Mouse (Mus musculus) hindbrain, postnatal 0 days (tissue): ENCODE measurements at regions not wholly inside any gene's neighbourhood (a gene's known extent, or its start where the extent isn't known, plus 50 kb on each side); places are given as distances from the start of the nearest gene placed in this dataset.

Source experiments
- ATAC-seq: fragments of 200-750 bp; cut with Nextera tagmentation; 2 replicates; pipeline ENCODE4 v1.8.0; 2017; ENCODE audit warnings: mild to moderate bottlenecking, moderate TSS enrichment, moderate library complexity
- DNase-seq: peaks from one replicate; pipeline ENCODE4 v3.0.0-alpha.2; 2015; ENCODE audit warnings: low spot score
- H3K27ac ChIP-seq: fragments of 300-500 bp; sonication (generic); 2 replicates; pipeline ENCODE4 v1.5.1; 2014; ENCODE audit warnings: mild to moderate bottlenecking
- H3K27me3 ChIP-seq: fragments of 300-500 bp; sonication (generic); 2 replicates; pipeline ENCODE4 v1.6.1; 2014; ENCODE audit warnings: low read length, mixed read lengths; ENCODE audit not compliant: insufficient read depth
- H3K36me3 ChIP-seq: fragments of 300-500 bp; sonication (generic); 2 replicates; pipeline ENCODE4 v1.6.1; 2014; ENCODE audit warnings: low read length, mixed read lengths; ENCODE audit not compliant: insufficient read depth
- H3K4me1 ChIP-seq: fragments of 300-500 bp; sonication (generic); 2 replicates; pipeline ENCODE4 v1.6.1; 2014; ENCODE audit warnings: antibody characterized with exemption, low read length, mixed read lengths; ENCODE audit not compliant: insufficient read depth
- H3K4me2 ChIP-seq: fragments of 300-500 bp; sonication (generic); 2 replicates; pipeline ENCODE4 v1.6.1; 2014; ENCODE audit warnings: low read depth, mild to moderate bottlenecking, low read length, moderate library complexity, mixed read lengths
- H3K4me3 ChIP-seq: fragments of 300-500 bp; sonication (generic); 2 replicates; pipeline ENCODE4 v1.5.1; 2014; ENCODE audit warnings: low read length
- H3K9ac ChIP-seq: fragments of 300-500 bp; sonication (generic); replicated peaks from 2 replicates; pipeline ENCODE4 v1.6.1; 2014; ENCODE audit warnings: mild to moderate bottlenecking, low read length, moderate library complexity, mixed read lengths
- H3K9me3 ChIP-seq: fragments of 300-500 bp; sonication (generic); 2 replicates; pipeline ENCODE4 v1.6.1; 2016; ENCODE audit warnings: low read length, mixed read lengths
- CTCF ChIP-seq: IDR thresholded peaks from 2 replicates; pipeline ENCODE4 v1.5.1; 2016; ENCODE audit warnings: antibody characterized with exemption, control low read depth, low read depth
- WGBS: fragments of 180-500 bp; shearing (Covaris S2); extraction: QIAGEN DNeasy Blood & Tissue Kit; methylation state at CpG from one replicate; pipeline ENCODE4 v1.1.7; 2014; 5-methylcytosine and 5-hydroxymethylcytosine counted together

- Histone ChIP-seq H3K4me1 (no peaks in the 10 kb centered on the region), H3K36me3 (no peaks in the 10 kb centered on the region), H3K4me2 (no peak overlapping the region), H3K9me3 (no peaks in the 10 kb centered on the region), H3K4me3 (no peak overlapping the region), H3K27ac (no peak overlapping the region), H3K27me3 (no peaks in the 10 kb centered on the region), H3K9ac (no peak overlapping the region)
- ATAC-seq = no peak
- no peak for DNase-seq
- no peak for TF ChIP-seq CTCF
These were observed 79.4 kb upstream of the Slc1a3 start for GRCm38 (mm10) chr15:8789924-8790323.

GRCm38 (mm10) chr15:8789000-8789399, 78.4 kb upstream of the Slc1a3 start:
- 39% methylated on average over 6 of the region's 6 CpGs for WGBS
- ATAC-seq = no peak
- H3K9ac ChIP-seq = no peak overlapping the region

GRCm38 (mm10) chr15:8785537-8785936, 75.0 kb upstream of the Slc1a3 start:
- no peak overlapping the region for H3K27ac ChIP-seq
- no peaks in the 10 kb centered on the region for H3K27me3 ChIP-seq
- 50% methylated on average over 6 of the region's 6 CpGs for WGBS
- TF ChIP-seq CTCF = no peak
- no peaks in the 10 kb centered on the region for H3K36me3 ChIP-seq
- DNase-seq (peak; percentile 29), ATAC-seq (no peak)
- no peaks in the 10 kb centered on the region for H3K9me3 ChIP-seq
- no peak overlapping the region for H3K4me3 ChIP-seq
- H3K9ac ChIP-seq = no peak overlapping the region
- no peak overlapping the region for H3K4me2 ChIP-seq
- H3K4me1 ChIP-seq = 0 out of 2 replicates have a peak, but pooled peaks cover 8% of the 10 kb centered on the region

More at GRCm38 (mm10) chr15:8789000-8789399, 78.4 kb upstream of the Slc1a3 start:
- Histone ChIP-seq H3K9me3 (no peaks in the 10 kb centered on the region), H3K4me3 (no peak overlapping the region), H3K4me2 (no peak overlapping the region), H3K27me3 (no peaks in the 10 kb centered on the region), H3K4me1 (no peaks in the 10 kb centered on the region), H3K36me3 (no peaks in the 10 kb centered on the region), H3K27ac (no peak overlapping the region)
- TF ChIP-seq CTCF = no peak
- peak; percentile 15 for DNase-seq

GRCm38 (mm10) chr15:8783567-8783966, 73.0 kb upstream of the Slc1a3 start:
- H3K4me1 ChIP-seq = 0 out of 2 replicates have a peak, but pooled peaks cover 14% of the 10 kb centered on the region
- H3K9me3 ChIP-seq = no peaks in the 10 kb centered on the region
- H3K36me3 ChIP-seq = no peaks in the 10 kb centered on the region
- ATAC-seq (no peak), DNase-seq (no peak)
- H3K27ac ChIP-seq = no peak overlapping the region
- no peak for TF ChIP-seq CTCF
- no peak overlapping the region for H3K4me2 ChIP-seq
- no peak overlapping the region for H3K4me3 ChIP-seq
- H3K9ac ChIP-seq = no peak overlapping the region
- WGBS = 60% methylated on average over 2 of the region's 2 CpGs
- H3K27me3 ChIP-seq = no peaks in the 10 kb centered on the region

GRCm38 (mm10) chr15:8783036-8783435, 72.5 kb upstream of the Slc1a3 start:
- Histone ChIP-seq H3K27ac (no peak overlapping the region), H3K36me3 (no peaks in the 10 kb centered on the region), H3K9ac (no peak overlapping the region), H3K4me1 (0 out of 2 replicates have a peak, but pooled peaks cover 14% of the 10 kb centered on the region), H3K4me2 (no peak overlapping the region), H3K27me3 (no peaks in the 10 kb centered on the region), H3K9me3 (no peaks in the 10 kb centered on the region), H3K4me3 (no peak overlapping the region)
- ATAC-seq (no peak), DNase-seq (no peak)
- 31% methylated on average over 1 of the region's 1 CpGs for WGBS
- TF ChIP-seq CTCF = no peak

- Histone ChIP-seq H3K36me3 (no peaks in the 10 kb centered on the region), H3K9me3 (no peaks in the 10 kb centered on the region), H3K4me3 (no peak overlapping the region), H3K27ac (peak overlapping the region; percentile 75), H3K4me2 (no peak overlapping the region), H3K9ac (no peak overlapping the region), H3K27me3 (no peaks in the 10 kb centered on the region), H3K4me1 (0 out of 2 replicates have a peak, but pooled peaks cover 14% of the 10 kb centered on the region)
- ATAC-seq (no peak), DNase-seq (peak; percentile 26)
- 41% methylated on average over 10 of the region's 10 CpGs for WGBS
- no peak for TF ChIP-seq CTCF
These were observed 71.6 kb upstream of the Slc1a3 start for GRCm38 (mm10) chr15:8782131-8782507.

GRCm38 (mm10) chr15:8781159-8782130, 70.9 kb upstream of the Slc1a3 start:
- no peak overlapping the region for H3K4me3 ChIP-seq
- H3K9ac ChIP-seq = no peak overlapping the region
- no peaks in the 10 kb centered on the region for H3K27me3 ChIP-seq
- TF ChIP-seq CTCF = no peak
- DNase-seq (peak; percentile 86), ATAC-seq (peak; percentile 98)
- no peaks in the 10 kb centered on the region for H3K9me3 ChIP-seq
- no peaks in the 10 kb centered on the region for H3K36me3 ChIP-seq
- 0 out of 2 replicates have a peak, but pooled peaks cover 14% of the 10 kb centered on the region for H3K4me1 ChIP-seq
- WGBS = 34% methylated on average over 28 of the region's 28 CpGs
- peak overlapping the region; percentile 75 for H3K27ac ChIP-seq
- H3K4me2 ChIP-seq = 0 out of 2 replicates have a peak overlapping the region, but pooled peaks have one; percentile 23
